Mouse (Mus musculus): Measurements from ENCODE around the gene Zcwpw1. TPM values are rescaled to one million over a fixed set of nuclear protein-coding genes. Genes with fewer than 3 reads are reported as not detected.
"Not testable (repeated sequence)": the region's sequence is repeated elsewhere in the genome, so short reads cannot be mapped to it uniquely, and the experiment has no call there.

Gene Zcwpw1
- polyA plus RNA-seq, 1 experiment from 2014 or later = 3.5 TPM

- DNase-seq; H3K27ac ChIP-seq; H3K4me3 ChIP-seq (replicated peaks); ATAC-seq (ENCODE audit: low read depth); H3K27me3 ChIP-seq; H3K9me3 ChIP-seq (replicated peaks); H3K4me2 ChIP-seq; H3K36me3 ChIP-seq; H3K9ac ChIP-seq; H3K4me1 ChIP-seq (replicated peaks): not testable (repeated sequence)
- 78% methylated on average over 1 of the region's 1 CpGs for WGBS (ENCODE audit: insufficient replicate concordance)
Observed at GRCm38 (mm10) chr5:137850313-137850712, 62.7 kb downstream of the Zcwpw1 start.

- ATAC-seq (ENCODE audit: low read depth); H3K4me2 ChIP-seq; H3K36me3 ChIP-seq; H3K9me3 ChIP-seq (replicated peaks); H3K4me3 ChIP-seq (replicated peaks); H3K27ac ChIP-seq; DNase-seq; H3K27me3 ChIP-seq; H3K9ac ChIP-seq; H3K4me1 ChIP-seq (replicated peaks): not testable (repeated sequence)
- 61% methylated on average over 3 of the region's 3 CpGs for WGBS (ENCODE audit: insufficient replicate concordance)
Observed at GRCm38 (mm10) chr5:137854907-137855306, 67.3 kb downstream of the Zcwpw1 start.

- H3K4me3 ChIP-seq (replicated peaks); H3K4me1 ChIP-seq (replicated peaks); H3K4me2 ChIP-seq; ATAC-seq (ENCODE audit: low read depth); H3K9ac ChIP-seq; H3K9me3 ChIP-seq (replicated peaks); DNase-seq; H3K36me3 ChIP-seq; H3K27me3 ChIP-seq; H3K27ac ChIP-seq: not testable (repeated sequence)
- WGBS (ENCODE audit: insufficient replicate concordance) = 27% methylated on average over 5 of the region's 5 CpGs
Observed at GRCm38 (mm10) chr5:137856870-137857269, 69.3 kb downstream of the Zcwpw1 start.

- DNase-seq; H3K36me3 ChIP-seq; H3K4me2 ChIP-seq; H3K27me3 ChIP-seq; ATAC-seq (ENCODE audit: low read depth); H3K9me3 ChIP-seq (replicated peaks); H3K4me3 ChIP-seq (replicated peaks); H3K27ac ChIP-seq; H3K9ac ChIP-seq; H3K4me1 ChIP-seq (replicated peaks): not testable (repeated sequence)
- WGBS (ENCODE audit: insufficient replicate concordance) = 15% methylated on average over 2 of the region's 2 CpGs
Observed at GRCm38 (mm10) chr5:137857960-137858710, 70.5 kb downstream of the Zcwpw1 start, which contains the start of gene Pilrb1. TSS of gene Pilrb1 (minus strand) at chr5:137858106.

- H3K9me3 ChIP-seq (replicated peaks); H3K9ac ChIP-seq; H3K36me3 ChIP-seq; ATAC-seq (ENCODE audit: low read depth); H3K4me1 ChIP-seq (replicated peaks); DNase-seq; H3K4me2 ChIP-seq; H3K27me3 ChIP-seq; H3K27ac ChIP-seq; H3K4me3 ChIP-seq (replicated peaks): not testable (repeated sequence)
- 62% methylated on average over 1 of the region's 1 CpGs for WGBS (ENCODE audit: insufficient replicate concordance)
Observed at GRCm38 (mm10) chr5:137864008-137864407, 76.4 kb downstream of the Zcwpw1 start.

- H3K9me3 ChIP-seq (replicated peaks); H3K4me2 ChIP-seq; H3K27me3 ChIP-seq; H3K4me1 ChIP-seq (replicated peaks); DNase-seq; H3K27ac ChIP-seq; ATAC-seq (ENCODE audit: low read depth); H3K4me3 ChIP-seq (replicated peaks); H3K9ac ChIP-seq; H3K36me3 ChIP-seq: not testable (repeated sequence)
- 65% methylated on average over 2 of the region's 2 CpGs for WGBS (ENCODE audit: insufficient replicate concordance)
Observed at GRCm38 (mm10) chr5:137868600-137868999, 81.0 kb downstream of the Zcwpw1 start.

GRCm38 (mm10) chr5:137871644-137872380, 84.2 kb downstream of the Zcwpw1 start, which contains the start of gene Pilrb2:
TSS of gene Pilrb2 (minus strand) at chr5:137871815.
- not testable (repeated sequence) for H3K9me3 ChIP-seq (replicated peaks); H3K27me3 ChIP-seq; H3K36me3 ChIP-seq; H3K27ac ChIP-seq; H3K4me1 ChIP-seq (replicated peaks); H3K9ac ChIP-seq; H3K4me2 ChIP-seq; ATAC-seq (ENCODE audit: low read depth); DNase-seq; H3K4me3 ChIP-seq (replicated peaks)
- WGBS (ENCODE audit: insufficient replicate concordance) = 9% methylated on average over 3 of the region's 3 CpGs

Other genes with a start within 250 kb of the Zcwpw1 start
- 0.14 and 0.16 TPM in 2 replicates for gene Actl6b, start 234.3 kb upstream of the Zcwpw1 start, polyA plus RNA-seq (2015; fragmentation: Nextera tagmentation; extraction: Ambion mirVana)
- gene Tfr2, start 218.0 kb upstream of the Zcwpw1 start, polyA plus RNA-seq (2015; fragmentation: Nextera tagmentation; extraction: Ambion mirVana) = 41.5 and 45.7 TPM in 2 replicates
- 32.3 and 32.8 TPM in 2 replicates for gene Mospd3, start 186.7 kb upstream of the Zcwpw1 start, polyA plus RNA-seq (2015; fragmentation: Nextera tagmentation; extraction: Ambion mirVana)
- 15.5 and 16.1 TPM in 2 replicates for gene Pcolce, start 174.0 kb upstream of the Zcwpw1 start, polyA plus RNA-seq (2015; fragmentation: Nextera tagmentation; extraction: Ambion mirVana)
- gene Fbxo24, start 158.8 kb upstream of the Zcwpw1 start, polyA plus RNA-seq (2015; fragmentation: Nextera tagmentation; extraction: Ambion mirVana) = 0.08 TPM in 1 of 2 replicates, not detected in the other
- 24.8 and 32.0 TPM in 2 replicates for gene Lrch4, start 158.7 kb upstream of the Zcwpw1 start, polyA plus RNA-seq (2015; fragmentation: Nextera tagmentation; extraction: Ambion mirVana)
- 3.4 and 4.1 TPM in 2 replicates for gene Gm20605, start 158.6 kb upstream of the Zcwpw1 start, polyA plus RNA-seq (2015; fragmentation: Nextera tagmentation; extraction: Ambion mirVana)
- gene Sap25, start 146.5 kb upstream of the Zcwpw1 start, polyA plus RNA-seq (2015; fragmentation: Nextera tagmentation; extraction: Ambion mirVana) = 2.8 and 3.4 TPM in 2 replicates
- 0.13 TPM in 1 of 2 replicates, not detected in the other for gene Irs3, start 142.1 kb upstream of the Zcwpw1 start, polyA plus RNA-seq (2015; fragmentation: Nextera tagmentation; extraction: Ambion mirVana)
- 32.1 and 37.8 TPM in 2 replicates for gene Agfg2, start 103.1 kb upstream of the Zcwpw1 start, polyA plus RNA-seq (2015; fragmentation: Nextera tagmentation; extraction: Ambion mirVana)
- gene Nyap1, start 46.2 kb upstream of the Zcwpw1 start, polyA plus RNA-seq (2015; fragmentation: Nextera tagmentation; extraction: Ambion mirVana) = 0.17 and 0.19 TPM in 2 replicates
- 66.8 and 69.1 TPM in 2 replicates for gene Tsc22d4, start 42.1 kb upstream of the Zcwpw1 start, polyA plus RNA-seq (2015; fragmentation: Nextera tagmentation; extraction: Ambion mirVana)
- 17.8 and 20.1 TPM in 2 replicates for gene Ppp1r35, start 8.9 kb upstream of the Zcwpw1 start, polyA plus RNA-seq (2015; fragmentation: Nextera tagmentation; extraction: Ambion mirVana)
- gene Mepce, start 143 bp upstream of the Zcwpw1 start, polyA plus RNA-seq (2015; fragmentation: Nextera tagmentation; extraction: Ambion mirVana) = 4.5 and 4.9 TPM in 2 replicates
- 1.4 and 1.8 TPM in 2 replicates for gene Pilra, start 48.5 kb downstream of the Zcwpw1 start, polyA plus RNA-seq (2015; fragmentation: Nextera tagmentation; extraction: Ambion mirVana)
- 2.1 TPM in 2 replicates for gene Pilrb1, start 70.3 kb downstream of the Zcwpw1 start, polyA plus RNA-seq (2015; fragmentation: Nextera tagmentation; extraction: Ambion mirVana)
- 1.6 and 2.1 TPM in 2 replicates for gene Pilrb2, start 84.0 kb downstream of the Zcwpw1 start, polyA plus RNA-seq (2015; fragmentation: Nextera tagmentation; extraction: Ambion mirVana)
- 1.5 and 1.8 TPM in 2 replicates for gene Cyp3a13, start 133.8 kb downstream of the Zcwpw1 start, polyA plus RNA-seq (2015; fragmentation: Nextera tagmentation; extraction: Ambion mirVana)
- gene Gjc3, start 175.3 kb downstream of the Zcwpw1 start, polyA plus RNA-seq (2015; fragmentation: Nextera tagmentation; extraction: Ambion mirVana) = 0.03 TPM in 1 of 2 replicates, not detected in the other
- 0.38 and 0.44 TPM in 2 replicates for gene Azgp1, start 193.7 kb downstream of the Zcwpw1 start, polyA plus RNA-seq (2015; fragmentation: Nextera tagmentation; extraction: Ambion mirVana)
- not detected in 2 replicates for gene Smok3a, start 233.5 kb downstream of the Zcwpw1 start, polyA plus RNA-seq (2015; fragmentation: Nextera tagmentation; extraction: Ambion mirVana)
- gene Smok3b, start 233.6 kb downstream of the Zcwpw1 start, polyA plus RNA-seq (2015; fragmentation: Nextera tagmentation; extraction: Ambion mirVana) = not detected in 2 replicates

All from liver, embryonic 13.5 days (tissue).